Mouse (Mus musculus) embryonic facial prominence, embryonic 10.5 days (tissue): ENCODE results near the gene Iqgap1. TPM values are rescaled to one million over a fixed set of nuclear protein-coding genes. Genes with fewer than 3 reads are reported as not detected.

Experiments
- DNase-seq: peaks from one replicate; pipeline ENCODE4 v3.0.0-alpha.2; 2017; ENCODE audit warnings: low spot score
- H3K27ac ChIP-seq: fragments of 300-500 bp; sonication (generic); replicated peaks from 2 replicates; pipeline ENCODE4 v1.5.1; 2016; ENCODE audit warnings: mild to moderate bottlenecking
- H3K27me3 ChIP-seq: fragments of 300-500 bp; sonication (generic); replicated peaks from 2 replicates; pipeline ENCODE4 v1.6.1; 2016; ENCODE audit warnings: low read depth, mild to moderate bottlenecking; ENCODE audit not compliant: poor library complexity, severe bottlenecking
- H3K36me3 ChIP-seq: fragments of 300-500 bp; sonication (generic); replicated peaks from 2 replicates; pipeline ENCODE4 v1.6.1; 2016; ENCODE audit warnings: mild to moderate bottlenecking, moderate library complexity
- H3K4me1 ChIP-seq: fragments of 300-500 bp; sonication (generic); 2 replicates; pipeline ENCODE4 v1.6.1; 2016
- H3K4me3 ChIP-seq: fragments of 300-500 bp; sonication (generic); 2 replicates; pipeline ENCODE4 v1.5.1; 2016; ENCODE audit warnings: mild to moderate bottlenecking, moderate library complexity
- H3K9me3 ChIP-seq: fragments of 300-500 bp; sonication (generic); 2 replicates; pipeline ENCODE4 v1.6.1; 2016; ENCODE audit warnings: mild to moderate bottlenecking
- WGBS: fragments of 180-500 bp; shearing (Covaris S2); methylation state at CpG from one replicate; pipeline ENCODE4 v1.1.7; 2016; 5-methylcytosine and 5-hydroxymethylcytosine counted together
- polyA plus RNA-seq: library from polyadenylated mRNA; unstranded; fragments of >200 nt; fragmentation: Nextera tagmentation; extraction: Ambion mirVana; gene quantifications from 2 replicates; pipeline ENCODE4 v1.2.1, GENCODE M21; 2016

The Iqgap1 gene
- polyA plus RNA-seq, 1 experiment from 2014 or later: 29.3 TPM

DNA sequence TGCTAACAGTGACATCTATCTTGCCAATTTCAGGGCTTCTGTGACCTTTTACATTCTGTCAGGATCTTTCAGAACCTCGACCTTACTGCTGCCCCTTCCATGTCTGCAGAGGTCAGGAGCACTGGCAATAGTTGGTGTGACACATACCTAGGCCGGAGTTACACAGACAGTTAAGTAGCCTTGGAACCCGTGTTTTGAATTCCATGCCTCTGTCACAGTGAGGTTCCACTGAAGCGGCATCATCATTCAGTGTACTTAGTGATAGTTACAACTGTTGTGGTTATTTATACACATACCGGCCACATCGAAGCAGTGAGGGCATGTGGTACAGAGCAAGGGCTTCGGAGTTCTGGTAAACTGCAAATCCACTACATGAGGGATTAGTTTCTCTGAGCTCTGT is 37.8 kb downstream of the Iqgap1 start:
- DNase-seq: no peak
- peaks cover 3% of the 10 kb centered on the region for H3K36me3 ChIP-seq
- no peak overlapping the region for H3K4me3 ChIP-seq
- 0 out of 2 replicates have a peak, but pooled peaks cover under 1% of the 10 kb centered on the region for H3K9me3 ChIP-seq
- no peak overlapping the region for H3K27ac ChIP-seq
- H3K4me1 ChIP-seq: peaks cover 25% of the 10 kb centered on the region
- WGBS: 83% methylated on average over 7 of the region's 7 CpGs
- H3K27me3 ChIP-seq: no peaks in the 10 kb centered on the region

- Histone ChIP-seq H3K9me3 (no peaks in the 10 kb centered on the region), H3K4me1 (peaks cover 34% of the 10 kb centered on the region), H3K27me3 (no peaks in the 10 kb centered on the region), H3K36me3 (no peaks in the 10 kb centered on the region), H3K27ac (no peak overlapping the region), H3K4me3 (no peak overlapping the region)
- no peak for DNase-seq
- 77% methylated on average over 6 of the region's 6 CpGs for WGBS
These were observed 39.0 kb downstream of the Iqgap1 start for GRCm38 (mm10) chr7:80786746-80787145.

- 92% methylated on average over 5 of the region's 5 CpGs for WGBS
- H3K9me3 ChIP-seq: no peaks in the 10 kb centered on the region
These were observed 41.9 kb downstream of the Iqgap1 start for GRCm38 (mm10) chr7:80783841-80784240.

DNA sequence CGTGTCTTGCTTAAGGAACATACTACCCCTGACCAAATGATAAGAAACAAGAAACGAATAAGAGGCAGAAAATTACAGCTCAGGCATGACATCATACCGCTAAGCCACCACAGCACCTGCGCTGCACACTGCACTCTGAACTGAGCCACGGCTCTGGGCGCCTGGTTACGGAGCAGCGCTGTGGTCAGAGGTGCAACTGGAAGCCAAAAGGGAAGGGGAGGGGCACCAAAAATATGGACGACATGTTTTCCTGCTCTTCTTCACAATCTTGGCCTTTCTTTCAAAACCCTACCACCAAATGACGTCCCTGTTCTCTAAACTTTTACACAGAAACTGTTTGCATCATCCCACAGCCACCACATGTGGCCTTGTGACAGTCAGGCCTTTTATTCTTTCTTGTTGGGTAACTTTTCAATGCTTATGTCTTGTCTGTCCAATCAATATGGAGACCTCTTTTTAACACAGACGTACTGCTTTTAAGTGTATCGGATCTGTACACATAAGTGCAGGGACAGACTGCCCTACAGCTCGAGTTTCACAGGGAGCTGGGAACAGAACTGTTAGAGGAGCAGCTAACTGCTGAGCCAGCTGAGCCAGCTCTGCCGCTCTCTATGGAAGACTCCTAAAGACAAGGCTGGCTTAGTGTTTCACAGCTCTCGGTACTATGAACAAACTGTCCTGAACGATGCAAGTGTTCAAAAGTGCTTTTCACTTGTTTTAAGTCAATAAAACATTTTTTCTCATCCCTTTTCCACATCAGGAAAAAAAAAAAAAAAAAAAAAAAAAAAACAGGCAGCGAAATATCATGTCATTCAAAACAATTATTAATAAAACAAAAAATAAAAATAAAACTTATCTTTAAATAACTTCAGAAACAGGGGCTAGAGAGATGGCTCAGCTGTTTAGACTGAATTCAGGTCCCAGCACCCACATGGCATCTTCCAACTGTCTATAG is 43.3 kb downstream of the Iqgap1 start:
- no peaks in the 10 kb centered on the region for H3K27me3 ChIP-seq
- WGBS: 76% methylated on average over 17 of the region's 17 CpGs
- H3K4me3 ChIP-seq: no peak overlapping the region
- no peak overlapping the region for H3K27ac ChIP-seq
- no peak for DNase-seq
- no peaks in the 10 kb centered on the region for H3K36me3 ChIP-seq
- H3K4me1 ChIP-seq: peaks cover 21% of the 10 kb centered on the region
- H3K9me3 ChIP-seq: no peaks in the 10 kb centered on the region

More at GRCm38 (mm10) chr7:80783841-80784240, 41.9 kb downstream of the Iqgap1 start:
- H3K4me3 ChIP-seq: no peak overlapping the region
- no peaks in the 10 kb centered on the region for H3K27me3 ChIP-seq
- no peak for DNase-seq
- H3K27ac ChIP-seq: no peak overlapping the region
- H3K4me1 ChIP-seq: peaks cover 25% of the 10 kb centered on the region
- H3K36me3 ChIP-seq: no peaks in the 10 kb centered on the region

DNA sequence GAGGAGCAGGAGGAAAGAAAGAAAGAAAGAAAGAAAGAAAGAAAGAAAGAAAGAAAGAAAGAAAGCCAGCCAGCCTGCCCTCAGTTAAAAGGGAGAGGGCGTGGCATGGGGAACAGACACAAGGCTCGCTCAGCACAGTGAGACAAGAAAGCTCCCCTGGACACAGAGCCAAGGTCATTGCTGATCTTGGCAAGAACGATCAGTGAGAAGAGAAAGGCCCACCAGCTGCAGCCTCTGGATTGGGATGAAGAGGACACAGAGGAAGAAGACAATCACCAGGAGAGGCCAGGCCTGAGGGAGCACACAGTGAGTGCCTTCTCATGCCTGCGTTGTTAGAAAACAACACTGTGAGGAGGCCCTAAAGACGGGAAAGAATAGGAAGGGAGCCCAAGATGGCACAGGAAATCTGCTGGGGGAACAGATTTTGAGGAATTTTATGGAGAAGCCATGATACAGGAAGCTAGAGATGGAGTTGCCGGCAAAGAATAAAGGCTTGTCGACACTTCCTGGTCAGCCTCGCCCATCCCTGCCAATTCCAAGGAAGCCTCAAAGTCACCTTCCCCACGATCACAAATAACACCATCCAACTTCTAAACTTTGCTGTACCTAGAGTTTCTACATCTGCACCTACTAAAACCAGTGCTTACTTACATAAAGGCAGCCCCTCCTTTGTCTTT is 44.2 kb downstream of the Iqgap1 start:
- WGBS: 79% methylated on average over 9 of the region's 9 CpGs
- no peak overlapping the region for H3K4me3 ChIP-seq
- no peak overlapping the region; the same call in 1 of the 2 replicates for H3K27ac ChIP-seq
- H3K27me3 ChIP-seq: no peaks in the 10 kb centered on the region
- no peaks in the 10 kb centered on the region for H3K9me3 ChIP-seq
- H3K4me1 ChIP-seq: peaks cover 19% of the 10 kb centered on the region
- no peak for DNase-seq
- no peaks in the 10 kb centered on the region for H3K36me3 ChIP-seq

- no peaks in the 10 kb centered on the region for H3K9me3 ChIP-seq
- no peak overlapping the region for H3K4me3 ChIP-seq
- DNase-seq: peak; percentile 32
- 71% methylated on average over 12 of the region's 12 CpGs for WGBS
- 0 out of 2 replicates have a peak overlapping the region, but pooled peaks have one; percentile 57 for H3K27ac ChIP-seq
- no peaks in the 10 kb centered on the region for H3K36me3 ChIP-seq
- H3K27me3 ChIP-seq: no peaks in the 10 kb centered on the region
- peaks cover 19% of the 10 kb centered on the region for H3K4me1 ChIP-seq
These were observed 46.7 kb downstream of the Iqgap1 start for GRCm38 (mm10) chr7:80778958-80779669.

DNA sequence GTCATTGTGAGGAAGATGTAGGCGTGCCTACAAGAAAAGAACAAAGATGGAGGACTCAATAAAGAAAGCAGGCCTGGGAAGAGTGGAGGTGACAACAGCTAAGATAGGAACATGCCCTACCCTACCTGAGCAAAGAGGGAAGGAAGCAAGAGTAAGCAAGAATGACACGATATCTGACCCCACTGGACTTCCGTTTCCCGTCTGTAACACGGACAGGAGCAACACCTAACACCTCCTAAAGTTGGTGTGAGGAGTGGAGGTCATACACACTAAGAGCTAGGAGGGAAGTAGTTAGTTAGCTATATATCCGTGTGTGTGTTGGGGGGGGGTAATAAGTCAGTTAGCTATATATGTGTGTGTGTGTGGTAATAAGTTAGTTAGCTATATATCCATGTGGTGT is 47.4 kb downstream of the Iqgap1 start:
- no peaks in the 10 kb centered on the region for H3K9me3 ChIP-seq
- H3K27me3 ChIP-seq: no peaks in the 10 kb centered on the region
- H3K36me3 ChIP-seq: no peaks in the 10 kb centered on the region
- DNase-seq: no peak
- H3K27ac ChIP-seq: no peak overlapping the region
- 94% methylated on average over 6 of the region's 6 CpGs for WGBS
- no peak overlapping the region for H3K4me3 ChIP-seq
- peaks cover 19% of the 10 kb centered on the region for H3K4me1 ChIP-seq

DNA sequence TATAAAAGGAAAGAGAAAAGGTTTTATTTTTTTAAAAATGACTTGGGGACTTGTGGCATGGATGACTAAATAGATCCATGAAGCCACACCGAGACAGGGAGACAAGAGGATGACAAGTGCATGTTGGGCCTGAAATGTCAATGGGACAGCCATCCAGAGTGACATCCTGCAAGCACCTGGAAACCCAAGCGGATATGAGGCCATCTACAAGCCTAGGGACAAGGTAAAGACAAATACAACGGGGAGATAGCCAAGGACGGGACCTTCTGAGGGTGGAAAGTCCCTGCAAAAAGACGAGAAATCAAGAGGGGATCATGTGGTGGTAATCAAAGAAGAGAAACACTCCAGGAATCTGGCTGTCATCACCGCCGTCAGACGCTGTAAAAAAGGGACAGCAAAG is 48.6 kb downstream of the Iqgap1 start:
- peaks cover 9% of the 10 kb centered on the region for H3K4me1 ChIP-seq
- no peaks in the 10 kb centered on the region for H3K36me3 ChIP-seq
- no peak overlapping the region for H3K4me3 ChIP-seq
- no peaks in the 10 kb centered on the region for H3K9me3 ChIP-seq
- H3K27me3 ChIP-seq: no peaks in the 10 kb centered on the region
- no peak overlapping the region for H3K27ac ChIP-seq
- DNase-seq: no peak
- 78% methylated on average over 8 of the region's 8 CpGs for WGBS

DNA sequence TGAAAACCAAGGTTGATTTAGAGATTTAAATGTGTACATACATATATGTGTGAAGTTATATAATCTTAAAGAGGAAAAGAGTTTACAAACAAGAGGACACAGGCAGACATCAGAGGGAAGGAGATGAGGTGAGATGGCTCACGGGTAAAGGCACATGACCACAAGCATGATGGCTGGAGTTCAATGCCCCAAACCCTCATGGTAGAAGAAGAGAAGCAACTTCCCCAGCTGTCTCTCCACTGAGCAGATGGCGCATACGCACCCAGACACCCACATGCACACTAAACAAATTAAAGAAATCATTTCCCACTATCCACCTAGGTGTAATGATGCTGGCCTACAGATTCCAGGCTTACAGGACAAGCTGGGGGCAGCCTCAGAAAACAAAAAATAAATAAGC is 49.7 kb downstream of the Iqgap1 start:
- H3K4me1 ChIP-seq: peaks cover 6% of the 10 kb centered on the region; the same call in 1 of the 2 replicates
- H3K27me3 ChIP-seq: no peaks in the 10 kb centered on the region
- H3K27ac ChIP-seq: no peak overlapping the region
- 94% methylated on average over 3 of the region's 3 CpGs for WGBS
- H3K4me3 ChIP-seq: no peak overlapping the region
- no peaks in the 10 kb centered on the region for H3K36me3 ChIP-seq
- H3K9me3 ChIP-seq: no peaks in the 10 kb centered on the region
- no peak for DNase-seq

DNA sequence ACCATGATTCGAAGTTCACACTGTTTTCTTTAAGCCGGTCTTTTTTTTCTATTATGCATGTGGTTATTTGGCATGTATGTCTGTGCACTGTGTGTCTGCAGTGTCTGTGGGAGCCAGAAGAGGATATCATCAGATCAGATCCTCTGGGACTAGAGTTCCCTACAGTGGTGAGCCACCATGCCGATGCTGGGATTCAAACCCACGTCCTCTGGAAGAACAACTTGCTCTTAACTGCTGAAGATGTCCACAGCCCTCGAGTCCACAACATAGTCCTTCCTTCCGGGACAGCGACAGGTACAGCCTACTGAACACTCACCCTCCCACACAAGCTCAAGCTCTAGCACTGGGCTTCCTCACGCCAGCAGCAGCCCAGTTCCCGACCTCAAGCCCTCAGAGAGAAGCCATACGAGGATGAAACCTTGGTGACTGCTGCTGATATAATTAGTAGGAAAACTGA is 50.3 kb downstream of the Iqgap1 start:
- H3K4me3 ChIP-seq: no peak overlapping the region
- no peak overlapping the region for H3K27ac ChIP-seq
- no peak for DNase-seq
- peaks cover 6% of the 10 kb centered on the region; the same call in 1 of the 2 replicates for H3K4me1 ChIP-seq
- H3K27me3 ChIP-seq: no peaks in the 10 kb centered on the region
- H3K36me3 ChIP-seq: no peaks in the 10 kb centered on the region
- H3K9me3 ChIP-seq: no peaks in the 10 kb centered on the region
- 85% methylated on average over 10 of the region's 10 CpGs for WGBS

DNA sequence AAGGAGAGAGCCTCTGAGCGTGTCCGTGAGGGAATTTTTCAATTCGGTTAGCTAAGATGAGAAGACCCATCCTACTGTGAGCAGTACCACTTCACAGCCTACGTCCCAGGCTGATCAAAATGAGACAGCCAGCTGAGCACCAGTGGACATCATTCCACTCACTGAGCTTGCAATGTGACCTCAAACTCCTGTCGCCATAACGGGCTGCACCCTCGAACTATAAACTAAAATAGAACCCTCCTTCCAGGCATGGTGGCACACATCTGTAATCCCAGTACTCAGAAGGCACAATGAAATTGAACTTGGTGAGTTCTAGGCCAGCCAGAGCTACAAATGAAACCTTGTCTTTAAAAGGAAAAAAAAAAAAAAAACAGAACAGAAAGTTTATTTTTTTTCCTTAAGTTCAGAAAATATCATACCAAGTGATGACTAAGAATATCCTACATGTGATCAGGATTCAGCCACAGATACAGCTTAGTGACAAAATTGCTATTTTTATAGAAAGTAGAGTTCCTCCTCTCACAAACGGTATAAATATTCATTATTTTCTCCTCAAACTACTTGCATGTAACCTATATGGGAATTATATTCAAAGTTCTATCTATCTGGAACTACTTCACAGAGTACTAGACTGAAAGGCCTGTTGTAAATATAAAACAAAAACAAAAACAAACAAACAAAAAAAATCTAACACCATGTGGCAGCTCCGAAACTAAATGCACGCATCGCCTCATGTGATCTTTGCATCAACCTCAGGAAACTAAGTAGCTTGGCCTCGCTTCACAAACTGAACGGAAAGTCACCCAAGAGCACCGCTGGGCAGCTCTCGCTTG is 50.9 kb downstream of the Iqgap1 start:
- peaks cover 6% of the 10 kb centered on the region; the same call in 1 of the 2 replicates for H3K4me1 ChIP-seq
- no peak overlapping the region for H3K27ac ChIP-seq
- H3K36me3 ChIP-seq: no peaks in the 10 kb centered on the region
- DNase-seq: no peak
- H3K9me3 ChIP-seq: no peaks in the 10 kb centered on the region
- H3K27me3 ChIP-seq: no peaks in the 10 kb centered on the region
- H3K4me3 ChIP-seq: no peak overlapping the region
- WGBS: 92% methylated on average over 15 of the region's 15 CpGs
